Mouse (Mus musculus) small intestine, adult 2 months (tissue): ENCODE results near the gene A130010J15Rik. TPM values are rescaled to one million over a fixed set of nuclear protein-coding genes. Genes with fewer than 3 reads are reported as not detected.
A peak's percentile ranks its signal among the peaks of the same experiment; 100 is the strongest.

ENCODE experiments used
- H3K27ac ChIP-seq: fragments of 200-500 bp; 2 replicates; pipeline ENCODE4 v1.5.1; 2012; ENCODE audit warnings: low read depth, low read length, control low read depth, inconsistent platforms; ENCODE audit not compliant: insufficient read depth
- H3K27me3 ChIP-seq: fragments of 200-500 bp; 2 replicates; pipeline ENCODE4 v1.6.1; 2012; ENCODE audit warnings: mild to moderate bottlenecking, moderate library complexity, low read length, inconsistent platforms; ENCODE audit not compliant: control insufficient read depth, insufficient read depth
- H3K36me3 ChIP-seq: fragments of 200-500 bp; 2 replicates; pipeline ENCODE4 v1.6.1; 2012; ENCODE audit warnings: mild to moderate bottlenecking, low read length, control low read depth, inconsistent platforms; ENCODE audit not compliant: control insufficient read depth, insufficient read depth
- H3K4me1 ChIP-seq: fragments of 200-500 bp; 2 replicates; pipeline ENCODE4 v1.6.1; 2012; ENCODE audit warnings: low read length, inconsistent platforms, mixed read lengths; ENCODE audit not compliant: control insufficient read depth, insufficient read depth, insufficient read length
- H3K4me3 ChIP-seq: fragments of 200-500 bp; 2 replicates; pipeline ENCODE4 v1.5.1; 2012; ENCODE audit warnings: low read depth, mild to moderate bottlenecking, control low read depth, inconsistent platforms, low read length, moderate library complexity
- CTCF ChIP-seq: fragments of 200-500 bp; IDR thresholded peaks from 2 replicates; pipeline ENCODE4 v1.5.1; 2012; ENCODE audit warnings: low read depth, mild to moderate bottlenecking, control low read depth, inconsistent platforms, low read length, moderate library complexity, mixed read lengths; ENCODE audit not compliant: insufficient replicate concordance, insufficient read length; ENCODE audit errors: extremely low read depth
- POLR2A ChIP-seq: fragments of 200-500 bp; IDR thresholded peaks from 2 replicates; pipeline ENCODE4 v1.6.1; 2012; ENCODE audit warnings: low read depth, mild to moderate bottlenecking, control low read depth, inconsistent platforms, low read length, moderate library complexity
- WGBS: fragments of 180-500 bp; shearing (Covaris S2); methylation state at CpG from one replicate; pipeline ENCODE4 v1.1.7; 2018; 5-methylcytosine and 5-hydroxymethylcytosine counted together
- polyA plus RNA-seq: library from polyadenylated mRNA; depleted of rRNA; stranded (reverse); fragments of >200 nt; gene quantifications from 2 replicates; pipeline ENCODE4 v1.2.3, GENCODE M21; 2012

Gene A130010J15Rik
- polyA plus RNA-seq, 1 experiment: 2.0 TPM

DNA sequence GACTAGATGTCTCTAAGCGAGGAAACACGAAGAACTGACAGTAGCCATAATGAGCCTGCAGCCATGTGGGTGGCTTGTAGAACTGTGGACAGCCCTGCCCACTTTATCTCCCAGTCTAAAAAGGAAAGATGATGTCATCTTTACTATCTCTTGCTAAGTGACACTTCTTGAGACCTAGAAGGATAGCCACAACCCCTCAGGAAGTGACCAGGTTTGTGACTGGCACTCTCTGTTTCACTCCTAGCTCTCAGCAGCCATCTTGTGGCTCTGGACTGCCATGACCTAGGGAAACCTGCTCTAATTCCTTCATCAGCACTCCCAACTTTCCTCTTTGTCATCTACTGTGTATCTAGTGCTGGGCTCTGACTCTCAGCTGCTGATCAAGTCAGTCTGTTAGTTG lies 30.5 kb downstream of the A130010J15Rik start:
- peak; percentile 41; the same call in 1 of the 2 replicates for TF ChIP-seq CTCF
- no peak for TF ChIP-seq POLR2A
- no peaks in the 10 kb centered on the region for H3K27me3 ChIP-seq
- WGBS: 89% methylated on average over 2 of the region's 2 CpGs
- no peak overlapping the region for H3K4me3 ChIP-seq
- no peak overlapping the region for H3K27ac ChIP-seq
- peaks cover 7% of the 10 kb centered on the region; the same call in 1 of the 2 replicates for H3K4me1 ChIP-seq
- H3K36me3 ChIP-seq: no peaks in the 10 kb centered on the region; the same call in 1 of the 2 replicates

DNA sequence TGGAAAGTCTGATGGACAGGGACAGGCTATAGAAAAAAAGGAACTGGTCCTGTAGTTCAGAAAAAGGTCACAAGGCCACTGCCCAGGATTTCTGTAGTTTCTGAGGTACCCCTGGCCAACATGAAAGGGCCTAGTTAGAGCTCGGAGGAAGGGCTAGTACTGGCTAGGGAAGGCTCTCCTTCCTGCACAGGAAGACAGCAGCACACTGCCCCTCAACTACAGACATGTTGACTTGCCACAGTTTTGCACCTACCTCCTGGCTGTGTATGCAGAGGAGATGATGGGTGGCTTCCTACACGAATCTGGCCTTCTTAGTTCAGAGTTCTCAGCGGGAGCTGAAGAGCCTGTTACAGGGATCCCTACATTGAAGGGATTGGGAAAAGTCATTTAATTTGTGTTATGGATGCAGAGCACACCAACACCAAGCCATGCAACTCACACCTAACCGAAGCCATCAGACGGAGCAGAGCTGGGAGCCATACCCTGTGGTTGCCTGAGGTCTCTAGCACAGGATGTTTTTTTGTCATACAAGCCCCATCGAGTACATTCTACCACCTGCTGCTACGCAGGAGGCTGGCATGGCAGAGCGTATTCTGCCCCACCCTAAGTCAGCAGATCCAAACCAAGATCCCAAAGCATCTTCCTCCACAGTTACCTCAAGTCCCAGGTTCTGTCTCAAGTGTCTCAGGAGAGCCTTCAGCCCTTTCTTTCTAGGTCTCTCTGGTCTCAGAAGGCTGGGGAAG lies 33.0 kb downstream of the A130010J15Rik start:
- peak overlapping the region; percentile 96 for H3K27ac ChIP-seq
- TF ChIP-seq CTCF: no peak
- no peak for TF ChIP-seq POLR2A
- no peaks in the 10 kb centered on the region for H3K36me3 ChIP-seq
- 71% methylated on average over 8 of the region's 8 CpGs for WGBS
- H3K4me1 ChIP-seq: peaks cover 10% of the 10 kb centered on the region
- H3K27me3 ChIP-seq: no peaks in the 10 kb centered on the region
- peak overlapping the region; percentile 54 for H3K4me3 ChIP-seq

GRCm38 (mm10) chr1:193201383-193201778 lies 33.5 kb downstream of the A130010J15Rik start, which contains the start of gene Traf3ip3:
Gene Traf3ip3 (minus strand): TSS chr1:193201703.
- H3K36me3 ChIP-seq: no peaks in the 10 kb centered on the region
- peak within 1 kb of the TSS; percentile 96 for H3K27ac ChIP-seq
- peaks cover 11% of the 10 kb centered on the region for H3K4me1 ChIP-seq
- TF ChIP-seq POLR2A: no peak
- TF ChIP-seq CTCF: no peak
- WGBS: 57% methylated on average over 5 of the region's 5 CpGs
- no peaks in the 10 kb centered on the region for H3K27me3 ChIP-seq
- H3K4me3 ChIP-seq: peak within 1 kb of the TSS; percentile 54

- WGBS: 69% methylated on average over 2 of the region's 2 CpGs
- TF ChIP-seq POLR2A: no peak
- no peak for TF ChIP-seq CTCF
- no peaks in the 10 kb centered on the region for H3K27me3 ChIP-seq
These were observed 36.0 kb downstream of the A130010J15Rik start for GRCm38 (mm10) chr1:193203821-193204220.

DNA sequence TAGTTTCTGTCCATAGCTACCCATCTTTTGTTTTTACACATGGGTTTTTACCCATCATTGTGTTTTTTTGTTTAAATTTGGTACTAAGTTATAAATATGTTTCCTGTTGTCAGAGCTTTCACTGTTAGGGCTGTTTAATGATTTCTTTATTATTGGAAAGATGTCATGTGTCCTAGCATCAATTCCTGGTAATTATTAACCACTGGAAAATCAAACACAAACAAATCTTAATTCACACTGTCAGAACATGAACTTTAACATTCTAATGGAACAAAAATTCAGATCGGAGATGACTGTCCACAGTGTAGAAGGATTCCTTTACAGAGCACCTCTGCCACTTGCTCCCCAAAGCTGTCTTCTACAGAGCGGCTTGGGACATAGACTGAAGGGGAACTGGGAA lies 37.6 kb downstream of the A130010J15Rik start:
- peaks cover 3% of the 10 kb centered on the region; the same call in 1 of the 2 replicates for H3K4me1 ChIP-seq
- H3K4me3 ChIP-seq: no peak overlapping the region
- WGBS: 54% methylated on average over 2 of the region's 2 CpGs
- TF ChIP-seq CTCF: no peak
- no peak for TF ChIP-seq POLR2A
- H3K27me3 ChIP-seq: no peaks in the 10 kb centered on the region
- no peaks in the 10 kb centered on the region for H3K36me3 ChIP-seq
- H3K27ac ChIP-seq: no peak overlapping the region

More at GRCm38 (mm10) chr1:193203821-193204220, 36.0 kb downstream of the A130010J15Rik start:
- Histone ChIP-seq H3K4me3 (no peak overlapping the region), H3K4me1 (peaks cover 3% of the 10 kb centered on the region; the same call in 1 of the 2 replicates), H3K27ac (no peak overlapping the region), H3K36me3 (no peaks in the 10 kb centered on the region)

DNA sequence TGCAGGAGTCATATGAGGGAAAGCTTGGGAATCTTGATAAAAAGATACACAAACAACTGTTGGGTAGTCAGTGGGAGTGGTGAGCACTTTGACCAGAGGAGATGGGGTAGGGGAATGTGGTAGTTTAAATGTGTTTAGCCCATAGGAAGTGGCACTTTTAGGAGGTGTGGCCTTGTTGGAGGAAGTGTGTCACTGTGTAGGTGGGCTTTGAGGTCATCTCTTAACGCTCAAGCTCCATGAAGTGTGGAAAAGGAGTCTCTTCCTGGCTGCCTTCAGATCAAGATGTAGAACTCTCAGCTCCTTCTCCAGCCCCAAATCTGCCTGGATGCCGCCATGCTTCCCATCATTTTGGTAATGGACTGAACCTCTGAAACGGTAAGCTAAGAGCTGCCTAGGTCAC lies 39.7 kb downstream of the A130010J15Rik start, which contains the start of gene Lamb3:
TSS of gene Lamb3 (plus strand) at position 197 of the 400 bp plus-strand sequence.
- WGBS: 78% methylated on average over 3 of the region's 3 CpGs
- no peak within 1 kb of the TSS; the same call in 1 of the 2 replicates for H3K27ac ChIP-seq
- no peak within 1 kb of the TSS for H3K4me3 ChIP-seq

GRCm38 (mm10) chr1:193208178-193208577 lies 40.3 kb downstream of the A130010J15Rik start:
- Histone ChIP-seq H3K4me3 (no peak overlapping the region), H3K27me3 (no peaks in the 10 kb centered on the region), H3K36me3 (no peaks in the 10 kb centered on the region), H3K4me1 (peaks cover 3% of the 10 kb centered on the region; the same call in 1 of the 2 replicates), H3K27ac (no peak overlapping the region; the same call in 1 of the 2 replicates)
- TF ChIP-seq POLR2A: no peak
- TF ChIP-seq CTCF: peak; percentile 78; the same call in 1 of the 2 replicates
- 32% methylated on average over 2 of the region's 2 CpGs for WGBS

More for the DNA sequence above, 39.7 kb downstream of the A130010J15Rik start, which contains the start of gene Lamb3:
- Histone ChIP-seq H3K27me3 (no peaks in the 10 kb centered on the region), H3K4me1 (peaks cover 3% of the 10 kb centered on the region; the same call in 1 of the 2 replicates), H3K36me3 (no peaks in the 10 kb centered on the region)
- no peak for TF ChIP-seq CTCF
